9 mouse cellular contexts compared by ENCODE assay signal in genomic region chr5:27708209-27708608, GRCm38 (mm10).
DNase-seq lines count a peak whose midpoint lies in the region; ATAC-seq and TF ChIP-seq lines count a peak whose summit lies in the region.
"Had no signal": no experiment of that assay in that cellular context is flagged by ENCODE, and none has a peak within 500 bp of the region (broad histone marks: within the 10 kb centered on the region; RNA-seq: fewer than 3 reads in every experiment).

No protein-coding gene starts in this region.

- peak overlapping the region; percentile 82 for H3K4me2 ChIP-seq in liver, embryonic 14.5 days (ENCODE audit: low read depth)
- no peak overlapping the region for H3K4me2 ChIP-seq in stomach, embryonic 16.5 days (ENCODE audit: low read depth, low read length)
- H3K4me2 ChIP-seq: embryonic facial prominence, embryonic 13.5 days had no signal

- peak; percentile 93 for TF ChIP-seq EP300 in liver, embryonic 14.5 days (IDR thresholded peaks at IDR 0.05; ENCODE audit: low read depth)

- peaks cover 9% of the 10 kb centered on the region for H3K4me1 ChIP-seq in heart, embryonic 10.5 days
- peaks cover 38 to 44% of the 10 kb centered on the region in 2 experiments for H3K4me1 ChIP-seq in liver, embryonic 14.5 days (replicated peaks; ENCODE audit: control insufficient read depth in 2 of 2, insufficient read depth in 2 of 2, low read length in 1 of 2)
- peaks cover 9% of the 10 kb centered on the region; the same call in 1 of the 2 replicates for H3K4me1 ChIP-seq in stomach, embryonic 16.5 days (ENCODE audit: control insufficient read depth, insufficient read depth, low read length)
- peaks cover 24% of the 10 kb centered on the region for H3K4me1 ChIP-seq in forebrain, embryonic 10.5 days
- H3K4me1 ChIP-seq: embryonic facial prominence, embryonic 13.5 days had no signal

- peak; percentile 11; the same call in 1 of the 2 replicates for TF ChIP-seq CTCF in liver, embryonic 14.5 days (IDR thresholded peaks at IDR 0.05; ENCODE audit: low read depth)

- 15% methylated on average over 6 of the region's 6 CpGs for WGBS in heart, embryonic 10.5 days
- 0% methylated on average over 6 of the region's 6 CpGs for whole genome bisulfite sequencing in liver, embryonic 14.5 days (ENCODE audit: insufficient replicate concordance)
- 10% methylated on average over 6 of the region's 6 CpGs for WGBS in stomach, embryonic 16.5 days
- WGBS in forebrain, embryonic 10.5 days, result 79% methylated on average over 6 of the region's 6 CpGs

- DNase-seq in ES-CJ7 (ENCODE audit: low read depth, low spot score) (peak; percentile 60), MEL-GATA-1-ER (ENCODE audit: extremely low read depth, low read depth) (peak; percentile 43)
- peak; percentile 89 for DNase-seq in heart, embryonic 10.5 days (ENCODE audit: low spot score)
- peak; percentile 87 to 89 (median 88) for DNase-seq in liver, embryonic 14.5 days (ENCODE audit: low read depth in 3 of 3, low spot score in 3 of 3)
- no peak for DNase-seq in layer of hippocampus, adult 18-20 months (ENCODE audit: low spot score in 2 of 2)
- DNase-seq in forebrain, embryonic 10.5 days (ENCODE audit: extremely low spot score, low spot score), result no peak
- no peak for DNase-seq in cerebellum, postnatal 25 days

- H3K27ac ChIP-seq in heart, embryonic 10.5 days, result no peak overlapping the region; the same call in 1 of the 2 replicates
- peak overlapping the region; percentile 90 for H3K27ac ChIP-seq in liver, embryonic 14.5 days
- no peak overlapping the region for H3K27ac ChIP-seq in stomach, embryonic 16.5 days (ENCODE audit: low read length)
- H3K27ac ChIP-seq in forebrain, embryonic 10.5 days, result no peak overlapping the region
- H3K27ac ChIP-seq: embryonic facial prominence, embryonic 13.5 days had no signal

- ATAC-seq in liver, embryonic 14.5 days (ENCODE audit: insufficient read depth), result peak; percentile 86
- peak; percentile 57 for ATAC-seq in stomach, embryonic 16.5 days (ENCODE audit: insufficient read depth, low FRiP score)

- H3K27me3 ChIP-seq in heart, embryonic 10.5 days (ENCODE audit: insufficient read depth, poor library complexity, severe bottlenecking), result no peaks in the 10 kb centered on the region
- no peaks in the 10 kb centered on the region for H3K27me3 ChIP-seq in liver, embryonic 14.5 days (ENCODE audit: control insufficient read depth, insufficient read depth, low read length)
- H3K27me3 ChIP-seq in stomach, embryonic 16.5 days (ENCODE audit: control insufficient read depth, insufficient read depth, low read length), result no peaks in the 10 kb centered on the region
- no peaks in the 10 kb centered on the region for H3K27me3 ChIP-seq in forebrain, embryonic 10.5 days (ENCODE audit: poor library complexity, severe bottlenecking)
- H3K27me3 ChIP-seq: embryonic facial prominence, embryonic 13.5 days had no signal

- H3K9me3 ChIP-seq in heart, embryonic 10.5 days, result no peaks in the 10 kb centered on the region
- no peaks in the 10 kb centered on the region; the same call in 1 of the 2 replicates for H3K9me3 ChIP-seq in liver, embryonic 14.5 days (ENCODE audit: control insufficient read depth, low read length)
- no peaks in the 10 kb centered on the region for H3K9me3 ChIP-seq in stomach, embryonic 16.5 days (replicated peaks; ENCODE audit: control insufficient read depth, low read length)
- no peaks in the 10 kb centered on the region for H3K9me3 ChIP-seq in forebrain, embryonic 10.5 days
- H3K9me3 ChIP-seq: embryonic facial prominence, embryonic 13.5 days had no signal

- H3K36me3 ChIP-seq in heart, embryonic 10.5 days, result no peaks in the 10 kb centered on the region
- no peaks in the 10 kb centered on the region for H3K36me3 ChIP-seq in liver, embryonic 14.5 days (replicated peaks; ENCODE audit: control insufficient read depth, insufficient read depth, low read depth)
- H3K36me3 ChIP-seq in stomach, embryonic 16.5 days (ENCODE audit: control insufficient read depth, insufficient read depth, low read length), result no peaks in the 10 kb centered on the region
- H3K36me3 ChIP-seq in forebrain, embryonic 10.5 days (replicated peaks), result no peaks in the 10 kb centered on the region
- H3K36me3 ChIP-seq: embryonic facial prominence, embryonic 13.5 days had no signal

- H3K4me3 ChIP-seq in heart, embryonic 10.5 days, result no peak overlapping the region
- peak overlapping the region; percentile 4 to 26; a peak in 3 of 4 replicates for H3K4me3 ChIP-seq in liver, embryonic 14.5 days (ENCODE audit: insufficient read depth in 1 of 2, low read depth in 2 of 2, low read length in 2 of 2)
- H3K4me3 ChIP-seq in stomach, embryonic 16.5 days (replicated peaks; ENCODE audit: low read length), result no peak overlapping the region
- no peak overlapping the region for H3K4me3 ChIP-seq in forebrain, embryonic 10.5 days
- H3K4me3 ChIP-seq: embryonic facial prominence, embryonic 13.5 days had no signal

- H3K9ac ChIP-seq in liver, embryonic 14.5 days (replicated peaks), result peak overlapping the region; percentile 59
- H3K9ac ChIP-seq in stomach, embryonic 16.5 days (ENCODE audit: low read length), result no peak overlapping the region
- H3K9ac ChIP-seq: embryonic facial prominence, embryonic 13.5 days had no signal

Comparison
In these comparisons a context has a peak if more than half of its experiments do, and no peak if none do; other contexts are left out.
1. DNase-seq: peak in ES-CJ7 (single experiment), MEL-GATA-1-ER (single experiment), heart, embryonic 10.5 days (single experiment) and liver, embryonic 14.5 days (3 of 3); none in layer of hippocampus, adult 18-20 months (0 of 2), forebrain, embryonic 10.5 days (single experiment) and cerebellum, postnatal 25 days (0 of 2).
2. H3K4me3 ChIP-seq: peak in liver, embryonic 14.5 days (2 of 2); none in heart, embryonic 10.5 days (single experiment), stomach, embryonic 16.5 days (single experiment) and forebrain, embryonic 10.5 days (single experiment).